Mouse (Mus musculus) neural tube, embryonic 11.5 days (tissue): ENCODE results near the gene Plekha7. TPM values are rescaled to one million over a fixed set of nuclear protein-coding genes. Genes with fewer than 3 reads are reported as not detected.

ENCODE experiments used
- ATAC-seq: fragments of 200-750 bp; cut with Nextera tagmentation; 2 replicates; pipeline ENCODE4 v1.8.0; 2017; ENCODE audit warnings: moderate number of reproducible peaks, mild to moderate bottlenecking, moderate TSS enrichment, moderate library complexity; ENCODE audit not compliant: insufficient read depth, low FRiP score, low TSS enrichment
- DNase-seq: peaks from one replicate; pipeline ENCODE4 v3.0.0-alpha.2; 2015; ENCODE audit warnings: low spot score
- H3K27ac ChIP-seq: fragments of 300-500 bp; sonication (generic); 2 replicates; pipeline ENCODE4 v1.5.1; 2014; ENCODE audit warnings: low read depth, mild to moderate bottlenecking, low read length
- H3K27me3 ChIP-seq: fragments of 300-500 bp; sonication (generic); 2 replicates; pipeline ENCODE4 v1.6.1; 2014; ENCODE audit warnings: mild to moderate bottlenecking, low read length, mixed read lengths; ENCODE audit not compliant: control insufficient read depth, insufficient read depth
- H3K36me3 ChIP-seq: fragments of 300-500 bp; sonication (generic); 2 replicates; pipeline ENCODE4 v1.6.1; 2014; ENCODE audit warnings: mild to moderate bottlenecking, low read length, moderate library complexity, mixed read lengths; ENCODE audit not compliant: control insufficient read depth, insufficient read depth
- H3K4me1 ChIP-seq: fragments of 300-500 bp; sonication (generic); 2 replicates; pipeline ENCODE4 v1.6.1; 2014; ENCODE audit warnings: low read length, mixed read lengths; ENCODE audit not compliant: control insufficient read depth, insufficient read depth
- H3K4me2 ChIP-seq: fragments of 300-500 bp; sonication (generic); 2 replicates; pipeline ENCODE4 v1.6.1; 2014; ENCODE audit warnings: low read depth, mild to moderate bottlenecking, moderate library complexity
- H3K4me3 ChIP-seq: fragments of 300-500 bp; sonication (generic); 2 replicates; pipeline ENCODE4 v1.5.1; 2014; ENCODE audit warnings: low read depth, low read length
- H3K9ac ChIP-seq: fragments of 300-500 bp; sonication (generic); 2 replicates; pipeline ENCODE4 v1.6.1; 2014; ENCODE audit warnings: mild to moderate bottlenecking, low read length
- H3K9me3 ChIP-seq: fragments of 300-500 bp; sonication (generic); 2 replicates; pipeline ENCODE4 v1.6.1; 2016; ENCODE audit warnings: low read length; ENCODE audit not compliant: control insufficient read depth
- WGBS: fragments of 180-500 bp; shearing (Covaris S2); extraction: QIAGEN DNeasy Blood & Tissue Kit; methylation state at CpG from one replicate; pipeline ENCODE4 v1.1.7; 2014; 5-methylcytosine and 5-hydroxymethylcytosine counted together
- polyA plus RNA-seq: library from polyadenylated mRNA; unstranded; fragments of >200 nt; fragmentation: Nextera tagmentation; extraction: Ambion mirVana; gene quantifications from 2 replicates; pipeline ENCODE4 v1.2.1, GENCODE M21; 2014

The Plekha7 gene
- polyA plus RNA-seq, 1 experiment from 2014 or later, result 7.3 TPM

GRCm38 (mm10) chr7:116186156-116186555 is 122.0 kb downstream of the Plekha7 start:
- no peak overlapping the region for H3K4me3 ChIP-seq
- H3K4me1 ChIP-seq, result peaks cover 16% of the 10 kb centered on the region
- no peaks in the 10 kb centered on the region; the same call in 1 of the 2 replicates for H3K9me3 ChIP-seq
- H3K4me2 ChIP-seq, result no peak overlapping the region
- H3K36me3 ChIP-seq, result no peaks in the 10 kb centered on the region
- no peak overlapping the region for H3K9ac ChIP-seq
- 65% methylated on average over 5 of the region's 5 CpGs for WGBS
- ATAC-seq (no peak), DNase-seq (no peak)
- no peak overlapping the region for H3K27ac ChIP-seq
- H3K27me3 ChIP-seq, result no peaks in the 10 kb centered on the region

DNA sequence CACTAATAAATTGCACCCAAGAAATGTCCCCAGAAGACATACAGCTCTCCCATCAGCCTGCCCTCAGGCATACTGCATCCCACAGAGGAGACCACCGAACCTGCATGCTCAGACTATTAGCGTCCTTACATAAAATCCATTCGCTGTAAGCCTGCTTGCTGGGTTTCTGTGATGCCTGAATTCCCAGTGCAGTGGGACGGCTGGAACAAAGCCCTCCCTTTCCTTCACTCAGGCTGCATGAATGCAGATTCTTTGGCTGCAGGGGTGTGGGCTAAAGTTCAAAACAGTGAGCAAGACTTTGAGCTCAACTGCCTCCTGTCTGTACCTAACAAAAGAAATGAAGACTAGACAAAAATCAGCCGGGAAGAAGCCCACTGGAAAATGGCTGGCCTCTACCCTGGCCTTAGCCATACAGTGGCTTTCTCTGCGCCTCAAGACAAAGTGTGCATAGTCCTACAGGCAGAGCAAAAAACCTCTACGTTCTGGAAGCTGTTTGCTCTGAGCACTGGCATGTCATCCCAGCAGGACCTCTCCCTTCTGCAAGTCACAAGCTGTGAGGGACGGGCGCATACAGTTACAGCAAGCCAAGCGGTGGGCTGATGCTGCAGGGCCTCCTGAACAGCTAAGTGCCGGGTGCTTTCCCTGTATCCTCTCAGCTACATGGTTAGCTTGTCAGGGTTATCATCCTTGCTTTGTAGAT is 123.7 kb downstream of the Plekha7 start:
- no peak overlapping the region for H3K4me2 ChIP-seq

GRCm38 (mm10) chr7:116182451-116182850 is 125.7 kb downstream of the Plekha7 start:
- WGBS, result 83% methylated on average over 1 of the region's 1 CpGs
- H3K4me1 ChIP-seq, result peaks cover 11% of the 10 kb centered on the region

More for the DNA sequence above, 123.7 kb downstream of the Plekha7 start:
- DNase-seq, result peak; percentile 30
- peaks cover 11% of the 10 kb centered on the region for H3K4me1 ChIP-seq
- H3K9me3 ChIP-seq, result no peaks in the 10 kb centered on the region; the same call in 1 of the 2 replicates
- H3K9ac ChIP-seq, result peak overlapping the region; percentile 12; the same call in 1 of the 2 replicates
- no peaks in the 10 kb centered on the region for H3K36me3 ChIP-seq
- 28% methylated on average over 11 of the region's 11 CpGs for WGBS
- H3K27ac ChIP-seq, result 0 out of 2 replicates have a peak overlapping the region, but pooled peaks have one; percentile 54
- H3K27me3 ChIP-seq, result no peaks in the 10 kb centered on the region
- ATAC-seq, result peak; percentile 31; the same call in 1 of the 2 replicates
- no peak overlapping the region for H3K4me3 ChIP-seq

DNA sequence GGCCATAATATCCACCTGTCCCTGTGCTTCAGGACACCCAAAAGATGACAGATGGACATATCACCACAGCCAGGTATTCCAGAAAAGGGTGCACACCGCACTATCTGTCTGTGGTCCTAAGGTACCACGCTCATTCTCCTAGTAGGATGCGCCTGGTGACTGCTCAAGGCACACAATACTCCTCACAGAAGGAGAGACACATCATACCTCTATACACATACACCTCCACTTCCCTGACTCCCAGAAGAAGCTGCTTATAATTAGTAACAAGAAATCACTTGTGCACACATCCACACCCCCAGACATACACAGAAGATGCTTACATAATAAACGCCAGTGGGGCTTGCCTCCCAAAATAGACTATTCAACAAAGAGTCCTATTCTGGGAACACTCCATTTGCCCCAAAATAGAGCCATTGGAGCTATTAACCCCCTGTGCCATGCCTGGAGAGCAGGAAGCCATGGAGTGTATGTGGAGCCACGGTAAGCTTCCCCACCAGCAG is 126.7 kb downstream of the Plekha7 start:
- WGBS, result 91% methylated on average over 5 of the region's 5 CpGs
- Histone ChIP-seq H3K9ac (no peak overlapping the region), H3K4me2 (no peak overlapping the region), H3K27me3 (no peaks in the 10 kb centered on the region), H3K27ac (no peak overlapping the region), H3K9me3 (no peaks in the 10 kb centered on the region), H3K36me3 (no peaks in the 10 kb centered on the region), H3K4me3 (no peak overlapping the region), H3K4me1 (peaks cover 11% of the 10 kb centered on the region)
- DNase-seq, result no peak
- ATAC-seq, result no peak

More at GRCm38 (mm10) chr7:116182451-116182850, 125.7 kb downstream of the Plekha7 start:
- Histone ChIP-seq H3K36me3 (no peaks in the 10 kb centered on the region), H3K4me3 (no peak overlapping the region), H3K27ac (no peak overlapping the region), H3K4me2 (no peak overlapping the region), H3K27me3 (no peaks in the 10 kb centered on the region), H3K9ac (no peak overlapping the region), H3K9me3 (no peaks in the 10 kb centered on the region)
- no peak for DNase-seq
- ATAC-seq, result no peak

- H3K4me2 ChIP-seq, result no peak overlapping the region
- H3K9me3 ChIP-seq, result no peaks in the 10 kb centered on the region
- DNase-seq (no peak), ATAC-seq (no peak)
- H3K27ac ChIP-seq, result no peak overlapping the region
- 82% methylated on average over 3 of the region's 3 CpGs for WGBS
- H3K36me3 ChIP-seq, result no peaks in the 10 kb centered on the region
- no peaks in the 10 kb centered on the region for H3K27me3 ChIP-seq
- H3K4me1 ChIP-seq, result peaks cover 2% of the 10 kb centered on the region; the same call in 1 of the 2 replicates
- no peak overlapping the region for H3K4me3 ChIP-seq
- no peak overlapping the region for H3K9ac ChIP-seq
These were observed 129.3 kb downstream of the Plekha7 start for GRCm38 (mm10) chr7:116178916-116179315.

DNA sequence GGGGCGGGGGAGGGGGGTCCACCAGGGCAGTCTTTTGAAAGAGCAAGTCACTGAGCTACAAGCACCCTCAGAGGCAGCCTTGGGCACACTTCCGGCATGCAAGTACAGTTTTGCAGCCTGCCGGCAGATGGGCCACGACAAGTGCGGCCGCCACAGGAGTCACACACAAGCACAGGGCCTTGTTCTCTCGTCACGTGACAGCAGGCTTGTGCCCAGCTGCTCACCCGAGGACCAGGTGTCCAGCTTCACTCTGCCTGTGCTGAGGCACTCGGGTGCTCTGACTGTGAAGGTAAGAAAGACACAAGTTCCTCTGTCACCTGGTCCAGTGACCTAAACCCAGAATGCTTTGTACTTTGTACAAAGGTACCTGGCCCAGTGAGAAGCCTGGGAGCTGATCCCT is 135.4 kb downstream of the Plekha7 start:
- H3K4me1 ChIP-seq, result no peaks in the 10 kb centered on the region
- no peak overlapping the region for H3K9ac ChIP-seq
- no peaks in the 10 kb centered on the region for H3K9me3 ChIP-seq
- H3K27me3 ChIP-seq, result no peaks in the 10 kb centered on the region
- H3K27ac ChIP-seq, result no peak overlapping the region
- DNase-seq (peak; percentile 26), ATAC-seq (no peak)
- no peak overlapping the region for H3K4me3 ChIP-seq
- WGBS, result 77% methylated on average over 10 of the region's 10 CpGs
- no peaks in the 10 kb centered on the region for H3K36me3 ChIP-seq
- H3K4me2 ChIP-seq, result no peak overlapping the region

DNA sequence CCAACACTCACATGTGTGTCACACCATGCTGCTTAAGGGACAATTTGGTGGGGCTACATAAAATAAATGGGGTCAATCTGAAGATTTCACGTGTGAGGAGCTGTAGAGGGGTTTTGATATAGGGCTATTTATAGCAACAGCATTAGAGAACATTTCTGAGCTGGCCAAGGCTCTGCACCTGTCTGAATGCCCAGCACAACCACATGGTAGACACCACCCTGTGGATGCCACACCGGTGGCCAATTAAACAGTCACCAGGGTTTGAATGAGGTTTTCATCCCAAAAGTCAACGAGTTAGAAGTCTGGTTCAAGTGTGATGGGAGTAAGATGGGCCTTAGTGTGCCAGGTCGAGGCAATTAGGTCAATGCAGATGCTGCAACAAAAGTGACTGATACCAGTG is 138.8 kb downstream of the Plekha7 start:
- no peaks in the 10 kb centered on the region for H3K4me1 ChIP-seq
- no peak overlapping the region for H3K4me3 ChIP-seq
- ATAC-seq, result no peak
- H3K27ac ChIP-seq, result no peak overlapping the region
- no peaks in the 10 kb centered on the region for H3K36me3 ChIP-seq
- no peaks in the 10 kb centered on the region for H3K9me3 ChIP-seq
- H3K4me2 ChIP-seq, result no peak overlapping the region
- 90% methylated on average over 4 of the region's 4 CpGs for WGBS
- no peaks in the 10 kb centered on the region for H3K27me3 ChIP-seq
- no peak overlapping the region for H3K9ac ChIP-seq
- no peak for DNase-seq

- no peak overlapping the region for H3K4me3 ChIP-seq
- H3K27me3 ChIP-seq, result no peaks in the 10 kb centered on the region
- H3K4me2 ChIP-seq, result no peak overlapping the region
- no peak overlapping the region for H3K27ac ChIP-seq
- no peaks in the 10 kb centered on the region for H3K4me1 ChIP-seq
- no peaks in the 10 kb centered on the region for H3K36me3 ChIP-seq
- no peak for DNase-seq
- H3K9me3 ChIP-seq, result no peaks in the 10 kb centered on the region
- ATAC-seq, result no peak
- H3K9ac ChIP-seq, result no peak overlapping the region
- 90% methylated on average over 7 of the region's 7 CpGs for WGBS
These were observed 140.0 kb downstream of the Plekha7 start for GRCm38 (mm10) chr7:116168224-116168623.

DNA sequence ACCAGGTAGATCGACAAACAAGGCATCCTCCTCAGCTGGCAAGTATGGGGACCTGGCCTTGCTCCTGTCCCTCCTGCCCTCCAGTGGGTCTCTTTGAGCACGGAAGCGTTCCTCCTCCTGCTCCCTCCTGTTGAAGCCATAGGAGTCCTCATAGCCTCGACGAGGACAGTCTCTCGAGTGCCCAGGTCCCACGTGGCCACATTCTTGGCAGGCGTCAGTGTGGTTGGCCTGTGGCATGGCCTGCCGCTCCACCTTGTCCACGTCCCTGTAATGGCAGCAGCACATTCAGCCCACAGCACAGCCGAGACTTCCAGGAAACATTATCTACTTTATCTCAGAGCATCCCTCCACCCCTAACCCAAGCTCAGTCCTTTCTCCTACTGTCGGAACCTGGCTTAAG is 143.9 kb downstream of the Plekha7 start:
- ATAC-seq (no peak), DNase-seq (no peak)
- Histone ChIP-seq H3K4me1 (no peaks in the 10 kb centered on the region), H3K27ac (no peak overlapping the region), H3K4me2 (no peak overlapping the region), H3K9me3 (no peaks in the 10 kb centered on the region), H3K9ac (no peak overlapping the region), H3K36me3 (no peaks in the 10 kb centered on the region), H3K4me3 (no peak overlapping the region), H3K27me3 (no peaks in the 10 kb centered on the region)
- WGBS, result 91% methylated on average over 12 of the region's 12 CpGs
